Mouse (Mus musculus): Measurements from ENCODE around the gene App.

DNA sequence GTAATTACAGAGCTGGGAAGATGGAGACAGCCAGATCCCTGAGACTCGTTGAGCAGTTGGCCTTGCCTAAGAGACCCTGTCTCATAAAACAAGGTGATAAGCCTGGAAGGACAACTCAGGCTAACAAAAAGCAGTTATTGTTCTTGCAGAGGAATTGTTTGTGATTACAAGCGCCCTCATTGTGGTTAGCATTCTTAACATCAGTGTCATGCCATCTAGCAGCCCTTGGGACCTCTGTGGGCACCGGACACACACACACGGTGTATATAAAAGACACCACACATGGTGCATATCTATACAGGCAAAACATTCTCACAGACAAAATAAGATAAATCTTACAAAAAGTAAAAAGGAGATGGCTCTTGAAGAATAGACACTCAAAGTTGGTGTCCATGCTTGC is 68.0 kb downstream of the App start:
- no peak for TF ChIP-seq CTCF (IDR thresholded peaks at IDR 0.05; ENCODE audit: low read depth)
- no peak for TF ChIP-seq EP300 (IDR thresholded peaks at IDR 0.05; ENCODE audit: low read depth)
